Mouse (Mus musculus): ENCODE results near the gene Tshz3. TPM values are rescaled to one million over a fixed set of nuclear protein-coding genes. Genes with fewer than 3 reads are reported as not detected.

Gene Tshz3
- polyA plus RNA-seq, 1 experiment from 2014 or later: 2.2 TPM

DNA sequence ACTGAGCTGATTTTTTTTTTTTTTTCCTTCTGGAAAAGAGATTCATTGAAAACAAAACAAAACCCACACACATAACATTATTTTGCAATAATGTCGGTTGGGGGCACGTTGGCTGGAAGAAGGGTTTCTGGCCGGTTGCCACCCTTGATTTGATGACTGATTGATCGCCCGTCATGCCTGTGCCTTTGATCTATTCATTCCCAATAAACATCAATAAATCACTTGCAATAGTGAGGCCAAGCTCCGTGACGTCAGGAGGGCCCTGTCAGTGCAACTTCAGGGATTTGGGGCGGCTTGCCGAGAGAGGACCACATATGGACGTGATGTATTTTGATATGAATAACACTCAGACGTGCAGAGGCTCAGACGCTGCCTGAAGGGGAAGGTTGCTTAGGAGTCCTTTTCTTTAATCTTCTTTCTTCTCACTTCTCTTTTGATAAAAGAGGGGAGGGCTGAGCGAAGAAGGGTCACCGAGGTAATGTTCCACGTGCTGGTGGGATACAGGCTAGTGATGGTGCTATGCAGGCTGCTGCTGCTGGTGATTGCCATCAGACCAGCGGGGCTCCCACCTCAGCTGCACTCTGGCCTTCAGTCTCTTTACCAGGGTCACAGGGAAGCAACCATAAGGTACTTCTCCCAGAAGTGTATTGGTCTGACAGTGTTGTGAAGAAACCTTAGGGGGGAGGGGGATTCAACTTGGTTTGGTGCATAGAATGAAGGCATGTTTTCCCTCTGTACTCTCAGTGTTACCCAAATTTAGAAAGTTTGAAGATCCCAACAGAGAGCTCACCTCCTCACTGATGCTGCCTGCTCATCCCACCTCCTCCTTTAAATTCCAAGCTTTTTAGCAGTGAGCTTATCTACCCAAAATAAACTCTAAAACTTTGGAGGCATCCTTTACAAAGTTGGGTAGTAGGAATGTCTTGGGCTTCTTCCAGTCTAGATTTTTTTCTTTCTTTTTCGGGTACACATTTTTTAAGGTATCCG, 1.4 kb downstream of the Tshz3 start:
- Histone ChIP-seq H3K4me2 (replicated peaks; ENCODE audit: low read depth) (peak overlapping the region; percentile 96), H3K27ac (ENCODE audit: low read depth, low read length) (no peak overlapping the region), H3K4me3 (ENCODE audit: low read depth, low read length) (peak overlapping the region; percentile 64), H3K27me3 (replicated peaks; ENCODE audit: control insufficient read depth, insufficient read depth, low read length) (peaks cover 42% of the 10 kb centered on the region), H3K9ac (ENCODE audit: low read depth, low read length) (no peak overlapping the region), H3K9me3 (ENCODE audit: control insufficient read depth) (no peaks in the 10 kb centered on the region), H3K36me3 (ENCODE audit: control insufficient read depth, insufficient read depth) (no peaks in the 10 kb centered on the region), H3K4me1 (replicated peaks; ENCODE audit: control insufficient read depth, insufficient read depth, low read length) (no peaks in the 10 kb centered on the region)
- WGBS: 25% methylated on average over 18 of the region's 18 CpGs
- no peak for ATAC-seq
- no peak for TF ChIP-seq CTCF (IDR thresholded peaks at IDR 0.05; ENCODE audit: low read depth)

DNA sequence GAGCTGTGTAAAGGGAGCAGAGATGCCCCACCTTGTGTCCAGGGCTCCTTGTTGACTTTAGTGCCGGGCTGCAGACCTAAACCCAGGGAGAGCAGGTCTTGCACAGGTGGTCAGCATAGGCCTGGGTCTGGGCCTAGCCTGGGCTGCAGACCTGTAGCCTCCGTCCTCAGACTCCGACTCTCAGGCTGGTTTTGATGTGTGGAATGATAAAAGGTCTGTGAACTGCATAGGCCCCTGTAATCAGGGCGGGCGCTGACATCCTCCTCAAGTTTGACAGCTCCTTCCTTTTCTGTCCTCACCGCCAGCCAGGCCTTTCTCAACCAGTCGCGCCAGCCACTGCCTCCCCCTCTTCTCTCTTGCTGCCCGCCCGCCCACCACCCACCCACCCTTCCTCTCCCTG, 8.7 kb downstream of the Tshz3 start:
- no peak for ATAC-seq
- Histone ChIP-seq H3K36me3 (ENCODE audit: control insufficient read depth, insufficient read depth) (no peaks in the 10 kb centered on the region), H3K4me2 (replicated peaks; ENCODE audit: low read depth) (no peak overlapping the region), H3K27me3 (replicated peaks; ENCODE audit: control insufficient read depth, insufficient read depth, low read length) (no peaks in the 10 kb centered on the region), H3K9ac (ENCODE audit: low read depth, low read length) (no peak overlapping the region), H3K9me3 (ENCODE audit: control insufficient read depth) (no peaks in the 10 kb centered on the region), H3K4me1 (replicated peaks; ENCODE audit: control insufficient read depth, insufficient read depth, low read length) (no peaks in the 10 kb centered on the region), H3K4me3 (ENCODE audit: low read depth, low read length) (no peak overlapping the region), H3K27ac (ENCODE audit: low read depth, low read length) (no peak overlapping the region)
- no peak for TF ChIP-seq CTCF (IDR thresholded peaks at IDR 0.05; ENCODE audit: low read depth)
- 61% methylated on average over 9 of the region's 10 CpGs for WGBS

DNA sequence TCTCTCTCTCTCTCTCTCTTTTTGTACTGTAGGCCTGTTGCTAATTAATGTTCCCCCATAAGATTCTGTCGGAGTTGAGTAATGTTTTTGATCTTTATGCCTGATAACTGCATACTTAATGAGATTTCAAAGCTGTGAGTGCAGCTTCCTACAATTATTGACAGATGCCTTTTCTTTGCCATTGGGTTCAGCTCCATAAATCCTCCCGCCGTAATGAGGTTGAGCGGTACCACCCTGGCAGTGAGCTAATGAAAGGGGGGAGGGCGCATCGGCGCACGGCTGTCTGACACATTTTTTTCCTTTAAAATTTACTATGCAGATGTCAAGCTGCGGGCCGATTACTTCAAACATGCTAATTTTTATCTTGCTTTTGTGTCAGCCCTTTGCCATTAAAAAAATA, 9.3 kb downstream of the Tshz3 start:
- Histone ChIP-seq H3K4me3 (ENCODE audit: low read depth, low read length) (no peak overlapping the region), H3K27me3 (replicated peaks; ENCODE audit: control insufficient read depth, insufficient read depth, low read length) (no peaks in the 10 kb centered on the region), H3K27ac (ENCODE audit: low read depth, low read length) (no peak overlapping the region), H3K4me1 (replicated peaks; ENCODE audit: control insufficient read depth, insufficient read depth, low read length) (no peaks in the 10 kb centered on the region), H3K9ac (ENCODE audit: low read depth, low read length) (no peak overlapping the region), H3K9me3 (ENCODE audit: control insufficient read depth) (no peaks in the 10 kb centered on the region), H3K4me2 (replicated peaks; ENCODE audit: low read depth) (no peak overlapping the region), H3K36me3 (ENCODE audit: control insufficient read depth, insufficient read depth) (no peaks in the 10 kb centered on the region)
- WGBS: 42% methylated on average over 10 of the region's 10 CpGs
- no peak for TF ChIP-seq CTCF (IDR thresholded peaks at IDR 0.05; ENCODE audit: low read depth)
- ATAC-seq: no peak

DNA sequence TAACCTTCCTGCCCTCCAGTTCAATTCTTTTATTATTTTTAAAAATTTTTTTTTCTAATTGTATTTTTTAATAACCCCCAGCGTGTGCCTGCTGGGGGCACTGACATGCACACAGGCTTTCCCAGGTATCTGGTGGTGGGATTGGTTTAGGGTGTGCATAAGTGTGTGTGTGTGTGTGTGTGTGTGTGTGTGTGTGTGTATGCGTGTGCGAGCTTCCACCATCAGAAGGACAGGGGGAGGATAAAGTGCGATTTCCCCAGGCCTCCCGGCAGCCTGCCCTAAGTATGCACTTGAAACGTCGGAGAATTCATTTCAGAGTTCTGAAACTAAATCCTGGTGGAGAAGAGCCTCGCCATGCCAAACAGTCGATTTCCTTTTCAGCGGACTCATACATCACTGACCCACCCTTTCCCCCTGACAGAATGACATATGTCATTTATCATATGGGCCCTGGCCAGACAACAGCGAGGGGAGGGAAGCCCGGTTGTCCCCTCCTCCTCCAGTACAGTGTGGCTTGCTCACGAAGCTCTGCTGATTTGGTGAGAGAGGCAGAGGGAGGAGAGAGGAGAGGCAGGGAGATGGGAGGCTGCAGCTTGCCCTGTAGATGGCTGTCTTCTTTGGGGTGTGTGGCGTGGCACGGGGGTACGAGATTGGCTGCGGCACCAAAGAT, 9.9 kb downstream of the Tshz3 start:
- Histone ChIP-seq H3K9ac (ENCODE audit: low read depth, low read length) (no peak overlapping the region), H3K9me3 (ENCODE audit: control insufficient read depth) (no peaks in the 10 kb centered on the region), H3K36me3 (ENCODE audit: control insufficient read depth, insufficient read depth) (no peaks in the 10 kb centered on the region), H3K4me3 (ENCODE audit: low read depth, low read length) (peak overlapping the region; percentile 19; the same call in 1 of the 2 replicates), H3K27me3 (replicated peaks; ENCODE audit: control insufficient read depth, insufficient read depth, low read length) (no peaks in the 10 kb centered on the region), H3K27ac (ENCODE audit: low read depth, low read length) (no peak overlapping the region), H3K4me1 (replicated peaks; ENCODE audit: control insufficient read depth, insufficient read depth, low read length) (no peaks in the 10 kb centered on the region), H3K4me2 (replicated peaks; ENCODE audit: low read depth) (peak overlapping the region; percentile 51)
- 14% methylated on average over 17 of the region's 17 CpGs for WGBS
- ATAC-seq: peak; percentile 47; the same call in 1 of the 2 replicates
- TF ChIP-seq CTCF (IDR thresholded peaks at IDR 0.05; ENCODE audit: low read depth): no peak

GRCm38 (mm10) chr7:36708823-36709222, 10.9 kb downstream of the Tshz3 start:
- Histone ChIP-seq H3K27me3 (replicated peaks; ENCODE audit: control insufficient read depth, insufficient read depth, low read length) (no peaks in the 10 kb centered on the region), H3K4me2 (replicated peaks; ENCODE audit: low read depth) (peak overlapping the region; percentile 51; the same call in 1 of the 2 replicates), H3K9me3 (ENCODE audit: control insufficient read depth) (no peaks in the 10 kb centered on the region), H3K36me3 (ENCODE audit: control insufficient read depth, insufficient read depth) (no peaks in the 10 kb centered on the region), H3K4me3 (ENCODE audit: low read depth, low read length) (no peak overlapping the region), H3K27ac (ENCODE audit: low read depth, low read length) (no peak overlapping the region), H3K9ac (ENCODE audit: low read depth, low read length) (no peak overlapping the region), H3K4me1 (replicated peaks; ENCODE audit: control insufficient read depth, insufficient read depth, low read length) (no peaks in the 10 kb centered on the region)
- TF ChIP-seq CTCF (IDR thresholded peaks at IDR 0.05; ENCODE audit: low read depth): no peak
- WGBS: 47% methylated on average over 3 of the region's 3 CpGs
- ATAC-seq: no peak

GRCm38 (mm10) chr7:36709239-36709638, 11.3 kb downstream of the Tshz3 start:
- TF ChIP-seq CTCF (IDR thresholded peaks at IDR 0.05; ENCODE audit: low read depth): peak; percentile 72
- no peaks in the 10 kb centered on the region for H3K36me3 ChIP-seq (ENCODE audit: control insufficient read depth, insufficient read depth)
- no peaks in the 10 kb centered on the region for H3K27me3 ChIP-seq (replicated peaks; ENCODE audit: control insufficient read depth, insufficient read depth, low read length)
- H3K9ac ChIP-seq (ENCODE audit: low read depth, low read length): no peak overlapping the region
- 37% methylated on average over 2 of the region's 2 CpGs for WGBS
- H3K4me2 ChIP-seq (replicated peaks; ENCODE audit: low read depth): no peak overlapping the region
- H3K4me3 ChIP-seq (ENCODE audit: low read depth, low read length): no peak overlapping the region
- no peaks in the 10 kb centered on the region for H3K4me1 ChIP-seq (replicated peaks; ENCODE audit: control insufficient read depth, insufficient read depth, low read length)
- H3K9me3 ChIP-seq (ENCODE audit: control insufficient read depth): no peaks in the 10 kb centered on the region
- H3K27ac ChIP-seq (ENCODE audit: low read depth, low read length): no peak overlapping the region
- no peak for ATAC-seq

All from intestine, postnatal 0 days (tissue).